Mouse (Mus musculus) CH12.LX (cell line): ENCODE data around the gene Fer1l5. TPM values are rescaled to one million over a fixed set of nuclear protein-coding genes. Genes with fewer than 3 reads are reported as not detected.

ENCODE experiments used
- DNase-seq: peaks from one replicate; pipeline ENCODE4 v3.0.0-alpha.2; 2013; ENCODE audit errors: extremely low read depth
- H3K27ac ChIP-seq: 2 replicates; pipeline ENCODE4 v1.5.1; 2012; ENCODE audit warnings: low read depth, mild to moderate bottlenecking, control low read depth, moderate library complexity; ENCODE audit not compliant: insufficient read depth
- H3K27me3 ChIP-seq: replicated peaks from 2 replicates; pipeline ENCODE3; 2012; ENCODE audit warnings: inconsistent platforms
- H3K36me3 ChIP-seq, 2 experiments: replicated peaks in 1 of 2; 2 replicates each; pipeline versions ENCODE3 to v1.6.1; 2012; ENCODE audit warnings: inconsistent platforms in 1 of 2, low read length in 1 of 2, mild to moderate bottlenecking in 1 of 2, mixed read lengths in 1 of 2, moderate library complexity in 1 of 2; ENCODE audit not compliant: control insufficient read depth in 1 of 2, insufficient read depth in 1 of 2
- H3K4me1 ChIP-seq, 2 experiments: 2 replicates each; pipeline ENCODE4 v1.6.1; 2012; ENCODE audit warnings: inconsistent platforms in 1 of 2, moderate library complexity in 1 of 2; ENCODE audit not compliant: insufficient read depth in 2 of 2, control insufficient read depth in 1 of 2
- H3K4me2 ChIP-seq: 2 replicates; pipeline ENCODE4 v1.6.1; 2012; ENCODE audit warnings: low read depth, mild to moderate bottlenecking, control low read depth; ENCODE audit not compliant: poor library complexity, insufficient read depth, severe bottlenecking
- H3K4me3 ChIP-seq, 3 experiments: fragments of 150-350 bp in 1 of 3; sonication (generic) in 1 of 3; replicated peaks in 1 of 3; 2 replicates each; pipeline versions ENCODE3 to v1.5.1; 2011 to 2012; ENCODE audit warnings: low read depth in 2 of 3, low read length in 2 of 3, mild to moderate bottlenecking in 2 of 3, moderate library complexity in 2 of 3, control low read depth in 1 of 3, improper control_type of control experiment in 1 of 3, inconsistent platforms in 1 of 3, mixed read lengths in 1 of 3; ENCODE audit not compliant: poor library complexity in 1 of 3
- H3K79me2 ChIP-seq: replicated peaks from 2 replicates; pipeline ENCODE4 v1.6.1; 2012; ENCODE audit warnings: mild to moderate bottlenecking, moderate library complexity; ENCODE audit not compliant: control insufficient read depth, poor library complexity, insufficient read depth, severe bottlenecking; ENCODE audit errors: extremely low read depth
- H3K9ac ChIP-seq: 2 replicates; pipeline ENCODE4 v1.6.1; 2012; ENCODE audit warnings: low read depth, mild to moderate bottlenecking, control low read depth, moderate library complexity; ENCODE audit not compliant: insufficient read depth
- H3K9me3 ChIP-seq: replicated peaks from 2 replicates; pipeline ENCODE3; 2012; ENCODE audit warnings: low read length, inconsistent platforms, mixed read lengths
- BHLHE40 ChIP-seq: IDR thresholded peaks from 2 replicates; pipeline ENCODE4 v1.6.1; 2011; ENCODE audit warnings: mild to moderate bottlenecking, low read depth, low read length, improper control_type of control experiment
- E2F4 ChIP-seq: IDR thresholded peaks from 2 replicates; pipeline ENCODE4 v1.6.1; 2011; ENCODE audit warnings: low read depth, low read length, improper control_type of control experiment; ENCODE audit not compliant: insufficient replicate concordance
- EP300 ChIP-seq: IDR thresholded peaks from 2 replicates; pipeline ENCODE4 v1.6.1; 2011; ENCODE audit warnings: low read length, improper control_type of control experiment
- HCFC1 ChIP-seq: IDR thresholded peaks from 2 replicates; pipeline ENCODE4 v1.6.1; 2012; ENCODE audit warnings: low read depth, mild to moderate bottlenecking, inconsistent platforms, low read length, improper control_type of control experiment
- IRF4 ChIP-seq: IDR thresholded peaks from 2 replicates; pipeline ENCODE4 v1.6.1; 2014; ENCODE audit warnings: low read depth, mild to moderate bottlenecking, inconsistent platforms, low read length, improper control_type of control experiment
- JUN ChIP-seq: IDR thresholded peaks from 2 replicates; pipeline ENCODE4 v1.6.1; 2011; ENCODE audit warnings: low read depth, mild to moderate bottlenecking, low read length, improper control_type of control experiment, moderate library complexity; ENCODE audit not compliant: insufficient read depth
- KAT2A ChIP-seq: IDR thresholded peaks from 2 replicates; pipeline ENCODE4 v1.6.1; 2012; ENCODE audit warnings: low read length, improper control_type of control experiment, inconsistent platforms; ENCODE audit not compliant: insufficient replicate concordance
- MAX ChIP-seq: IDR thresholded peaks from 2 replicates; pipeline ENCODE4 v1.6.1; 2011; ENCODE audit warnings: low read length, improper control_type of control experiment
- MEF2A ChIP-seq: IDR thresholded peaks from 2 replicates; pipeline ENCODE4 v1.6.1; 2014; ENCODE audit warnings: low read depth, mild to moderate bottlenecking, inconsistent platforms, low read length, improper control_type of control experiment, borderline replicate concordance
- MYC ChIP-seq: IDR thresholded peaks from 2 replicates; pipeline ENCODE4 v1.6.1; 2011; ENCODE audit warnings: low read depth, mild to moderate bottlenecking, improper control_type of control experiment, low read length
- PAX5 ChIP-seq: IDR thresholded peaks from 2 replicates; pipeline ENCODE4 v1.6.1; 2012; ENCODE audit warnings: low read length, inconsistent platforms, mixed read lengths
- POLR2A ChIP-seq: IDR thresholded peaks from 2 replicates; pipeline ENCODE4 v1.6.1; 2011; ENCODE audit warnings: low read depth, mild to moderate bottlenecking, improper control_type of control experiment, low read length
- RCOR1 ChIP-seq: conservative IDR thresholded peaks from 2 replicates; pipeline ENCODE4 v1.6.1; 2012; ENCODE audit warnings: low read depth, mild to moderate bottlenecking, inconsistent platforms, low read length, improper control_type of control experiment
- TCF12 ChIP-seq: IDR thresholded peaks from 2 replicates; pipeline ENCODE4 v1.6.1; 2014; ENCODE audit warnings: low read depth, mild to moderate bottlenecking, inconsistent platforms, low read length, improper control_type of control experiment
- UBTF ChIP-seq: IDR thresholded peaks from 2 replicates; pipeline ENCODE4 v1.6.1; 2012; ENCODE audit warnings: low read depth, mild to moderate bottlenecking, inconsistent platforms, low read length, improper control_type of control experiment, moderate library complexity
- ZNF384 ChIP-seq: IDR thresholded peaks from 2 replicates; pipeline ENCODE4 v1.6.1; 2012; ENCODE audit warnings: low read depth, low read length, improper control_type of control experiment, inconsistent platforms
- dilution Hi-C: fragments of 300-500 bp; cut with MboI; formaldehyde crosslinking; loops from 2 replicates; pipeline ENCODE4 v1.14.3; 2020; ENCODE audit warnings: low sequenced_read_pairs; ENCODE audit not compliant: extremely low pct_unique_long_range_greater_than_20kb, extremely low pct_ligation_motif_present
- in situ Hi-C: fragments of 300-500 bp; cut with MboI; formaldehyde crosslinking; loops from 3 replicates; pipeline ENCODE4 v1.14.3; 2019; ENCODE audit warnings: low sequenced_read_pairs, low pct_ligation_motif_present, low pct_unique_long_range_greater_than_20kb, mixed read lengths
- polyA plus RNA-seq: library from polyadenylated mRNA; unstranded; fragments of >175 nt; gene quantifications from 2 replicates; pipeline ENCODE4 v1.2.1, GENCODE M21; 2012; ENCODE audit warnings: low read depth; ENCODE audit not compliant: insufficient read length
- total RNA-seq, 2 experiments: library from RNA; depleted of rRNA; stranded (reverse); fragments of 300-350 nt in 1 of 2; fragments of >200 nt in 1 of 2; gene quantifications; 2 replicates each; pipeline ENCODE4 v1.2.3; 2012 to 2014

Fer1l5 gene
- total and polyA plus RNA-seq, 3 experiments: 1.2 TPM; not detected in 2

DNA sequence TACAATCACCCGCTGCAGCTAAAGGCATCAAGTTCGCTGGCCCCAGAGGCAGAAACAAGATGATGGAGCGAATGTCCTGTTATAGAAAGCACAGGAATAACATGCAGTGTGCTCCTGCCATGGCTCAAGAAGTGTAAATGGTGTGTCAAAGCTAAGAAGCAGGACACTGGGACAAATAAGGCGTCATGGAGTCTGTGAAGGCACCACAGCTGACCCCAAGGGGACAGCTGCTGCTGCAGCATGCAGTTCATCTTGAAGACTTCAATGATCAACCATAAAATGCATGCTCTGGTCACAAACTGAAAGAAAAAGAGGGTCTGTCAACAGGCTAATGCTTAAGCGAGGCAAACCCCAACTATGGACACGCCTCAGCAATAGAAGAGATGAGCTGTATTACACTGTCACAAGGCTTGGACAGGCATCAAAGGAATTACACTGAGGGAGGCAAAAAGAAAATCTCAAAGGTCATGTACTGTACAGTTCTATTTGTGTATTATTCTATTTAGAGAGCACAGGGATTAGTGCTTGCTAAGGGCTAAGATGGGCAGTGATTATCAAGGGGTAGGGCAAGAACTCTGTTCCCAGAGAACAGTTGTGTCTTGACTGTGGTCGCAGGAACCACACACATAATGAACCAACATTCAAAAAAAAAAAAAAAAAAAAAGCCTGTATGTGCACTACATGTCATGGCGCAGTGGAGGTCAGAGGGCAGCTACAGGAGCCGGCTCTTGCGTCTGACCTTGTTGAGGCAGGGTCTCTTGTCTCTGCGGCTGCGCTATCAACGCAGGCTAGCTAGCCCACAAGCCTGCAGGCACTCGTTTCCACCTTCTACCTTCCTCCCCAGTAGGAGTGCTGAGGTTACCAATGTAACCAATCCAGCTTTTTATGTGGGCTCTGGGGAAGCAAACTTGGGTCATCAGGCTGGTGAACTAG, 38.9 kb upstream of the Fer1l5 start:
- no peak for TF ChIP-seq ZNF384
- TF ChIP-seq MEF2A: no peak
- no peak for TF ChIP-seq TCF12
- H3K27me3 ChIP-seq: no peaks in the 10 kb centered on the region
- dilution Hi-C loops (no loop called here), in situ Hi-C loops (no loop called here)
- H3K4me1 ChIP-seq: no peaks in the 10 kb centered on the region
- H3K9ac ChIP-seq: no peak overlapping the region
- no peaks in the 10 kb centered on the region for H3K9me3 ChIP-seq
- no peak overlapping the region for H3K4me3 ChIP-seq
- no peak for DNase-seq
- H3K4me2 ChIP-seq: no peak overlapping the region
- H3K27ac ChIP-seq: no peak overlapping the region
- H3K36me3 ChIP-seq: peaks cover 46 to 71% of the 10 kb centered on the region in 2 experiments
- no peaks in the 10 kb centered on the region for H3K79me2 ChIP-seq

DNA sequence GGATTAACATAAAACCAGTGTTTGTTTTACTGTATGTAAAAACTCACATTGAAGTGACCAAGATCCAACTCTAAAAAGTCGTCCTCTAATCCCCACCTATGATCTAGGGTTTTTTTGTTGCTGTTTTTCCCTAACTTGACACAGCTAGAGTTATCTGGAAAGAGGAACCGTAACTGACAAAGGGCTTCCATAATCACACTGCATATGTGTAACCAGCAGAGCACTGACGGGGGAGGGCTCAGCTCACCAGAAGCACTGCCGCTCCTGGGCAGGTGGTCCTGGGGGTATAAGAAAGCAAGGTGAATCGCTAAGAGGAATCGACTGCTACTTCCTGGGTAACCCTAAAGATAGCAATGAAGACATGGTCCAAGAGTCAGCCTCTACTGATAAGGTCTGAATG, 29.5 kb upstream of the Fer1l5 start:
- no peaks in the 10 kb centered on the region for H3K27me3 ChIP-seq
- H3K9ac ChIP-seq: no peak overlapping the region
- peaks cover 0 to 20% of the 10 kb centered on the region in 2 experiments; a peak in 3 of 4 replicates for H3K4me1 ChIP-seq
- in situ Hi-C loops (no loop called here), dilution Hi-C loops (no loop called here)
- DNase-seq: peak; percentile 32
- TF ChIP-seq JUN (no peak), RCOR1 (no peak), IRF4 (peak; percentile 52; the same call in 1 of the 2 replicates)
- no peak overlapping the region for H3K27ac ChIP-seq
- H3K9me3 ChIP-seq: no peaks in the 10 kb centered on the region
- no peaks in the 10 kb centered on the region for H3K79me2 ChIP-seq
- H3K36me3 ChIP-seq: peaks cover 84 to 99% of the 10 kb centered on the region in 2 experiments
- no peak overlapping the region for H3K4me3 ChIP-seq
- no peak overlapping the region for H3K4me2 ChIP-seq

DNA sequence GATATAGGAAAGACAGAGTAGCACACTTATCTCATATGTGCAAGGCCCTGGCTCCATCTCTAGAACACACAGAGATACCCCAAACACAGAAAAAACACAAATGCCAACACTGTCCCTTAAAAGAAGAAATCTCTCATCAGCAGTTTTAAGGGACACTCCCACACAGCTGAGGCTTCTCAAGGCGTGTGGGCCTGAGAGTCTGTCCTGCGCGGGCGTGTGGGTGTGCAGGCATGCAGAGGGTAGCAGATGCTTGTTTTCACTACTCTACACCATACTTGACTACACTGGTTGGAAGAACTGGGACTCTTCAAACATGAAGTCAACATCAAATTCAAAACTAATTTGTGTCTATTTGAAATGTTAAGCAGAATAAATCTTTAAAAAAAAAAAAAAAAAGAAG, 19.7 kb upstream of the Fer1l5 start:
- no peak for DNase-seq
- no peak overlapping the region for H3K4me3 ChIP-seq
- H3K4me2 ChIP-seq: no peak overlapping the region
- H3K36me3 ChIP-seq: peaks cover 77 to 94% of the 10 kb centered on the region in 2 experiments
- no peaks in the 10 kb centered on the region for H3K9me3 ChIP-seq
- H3K27me3 ChIP-seq: no peaks in the 10 kb centered on the region
- H3K27ac ChIP-seq: no peak overlapping the region
- dilution Hi-C loops (no loop called here), in situ Hi-C loops (no loop called here)
- no peak overlapping the region for H3K9ac ChIP-seq
- TF ChIP-seq HCFC1 (no peak), POLR2A (no peak), EP300 (no peak), ZNF384 (no peak), MEF2A (no peak), E2F4 (no peak), PAX5 (no peak), MAX (no peak), UBTF (no peak), IRF4 (no peak), MYC (no peak), KAT2A (no peak), BHLHE40 (no peak)
- no peaks in the 10 kb centered on the region for H3K79me2 ChIP-seq
- H3K4me1 ChIP-seq: no peaks in the 10 kb centered on the region
